Mouse (Mus musculus): ENCODE results near the gene Gtpbp8. TPM values are rescaled to one million over a fixed set of nuclear protein-coding genes. Genes with fewer than 3 reads are reported as not detected.

Gtpbp8 gene
- 18.0 and 19.6 TPM in 2 replicates for polyA plus RNA-seq (2021; fragmentation: Nextera tagmentation)
- long read RNA-seq, experiment 1, transcript Gtpbp8-204 (6 exons, 3,415 nt) = major isoform, 21 of 39 reads
- long read RNA-seq, experiment 1, partial matches to known transcripts = 1 of 39 reads
- long read RNA-seq, experiment 1, other reads (novel, unspliced or antisense) = 14 of 39 reads
- long read RNA-seq, experiment 2, transcript Gtpbp8-204 (6 exons, 3,415 nt) = major isoform, 92 of 205 reads
- long read RNA-seq, experiment 2, transcript Gtpbp8-202 (5 exons, 739 nt) = minor isoform, 13 of 205 reads
- long read RNA-seq, experiment 2, partial matches to known transcripts = 10 of 205 reads
- long read RNA-seq, experiment 2, other reads (novel, unspliced or antisense) = 88 of 205 reads

GRCm38 (mm10) chr16:44745866-44746562 lies at the start of gene Gtpbp8:
Gene Gtpbp8 (minus strand): TSS chr16:44746363.

GRCm38 (mm10) chr16:44765555-44766319 lies 19.6 kb upstream of the Gtpbp8 start, which contains the start of gene Cd200r1:
Gene Cd200r1 (plus strand): TSS chr16:44765736.

GRCm38 (mm10) chr16:44724083-44724787 lies 21.9 kb downstream of the Gtpbp8 start, which contains the start of gene Nepro:
Gene Nepro (plus strand): TSS chr16:44724301.

Other genes with a start within 250 kb of the Gtpbp8 start
- gene Boc, start 187.5 kb downstream of the Gtpbp8 start, polyA plus RNA-seq (2021; fragmentation: Nextera tagmentation) = 5.0 and 5.3 TPM in 2 replicates
- 1.4 and 2.4 TPM in 2 replicates for gene Nepro, start 22.1 kb downstream of the Gtpbp8 start, polyA plus RNA-seq (2021; fragmentation: Nextera tagmentation)
- gene Cd200r1, start 19.4 kb upstream of the Gtpbp8 start, polyA plus RNA-seq (2021; fragmentation: Nextera tagmentation) = 0.28 and 0.33 TPM in 2 replicates
- 0.08 TPM in 1 of 2 replicates, not detected in the other for gene Cd200r4, start 65.4 kb upstream of the Gtpbp8 start, polyA plus RNA-seq (2021; fragmentation: Nextera tagmentation)
- gene Cd200r2, start 120.7 kb upstream of the Gtpbp8 start, polyA plus RNA-seq (2021; fragmentation: Nextera tagmentation) = not detected in 2 replicates
- gene Cd200r3, start 197.3 kb upstream of the Gtpbp8 start, polyA plus RNA-seq (2021; fragmentation: Nextera tagmentation) = not detected in 2 replicates

All from layer of hippocampus, adult 6 months (tissue).